Mouse (Mus musculus) heart, adult 2 months (tissue): ENCODE measurements at regions not wholly inside any gene's neighbourhood (a gene's known extent, or its start where the extent isn't known, plus 50 kb on each side); places are given as distances from the start of the nearest gene placed in this dataset.
A peak's percentile ranks its signal among the peaks of the same experiment; 100 is the strongest.

Experiments used
- DNase-seq, 2 experiments: peaks; one replicate each; pipeline ENCODE4 v3.0.0; 2021
- H3K27ac ChIP-seq: fragments of 200-600 bp; 2 replicates; pipeline ENCODE4 v1.8.1; 2022
- H3K27me3 ChIP-seq: fragments of 200-500 bp; 2 replicates; pipeline ENCODE4 v1.6.1; 2012; ENCODE audit warnings: mild to moderate bottlenecking, low read length, inconsistent platforms, mixed read lengths; ENCODE audit not compliant: control insufficient read depth, insufficient read depth
- H3K36me3 ChIP-seq: fragments of 200-500 bp; 2 replicates; pipeline ENCODE4 v1.6.1; 2012; ENCODE audit warnings: low read length, inconsistent platforms; ENCODE audit not compliant: control insufficient read depth, insufficient read depth
- H3K4me1 ChIP-seq: fragments of 200-500 bp; 2 replicates; pipeline ENCODE4 v1.6.1; 2011; ENCODE audit warnings: low read length; ENCODE audit not compliant: control insufficient read depth, insufficient read depth
- H3K4me3 ChIP-seq: fragments of 200-600 bp; 2 replicates; pipeline ENCODE4 v1.8.1; 2022
- H3K79me2 ChIP-seq: fragments of 200-500 bp; replicated peaks from 2 replicates; pipeline ENCODE4 v1.6.1; 2012; ENCODE audit warnings: mild to moderate bottlenecking, inconsistent platforms, low read length, moderate library complexity, mixed read lengths; ENCODE audit not compliant: control insufficient read depth, insufficient read depth
- H3K9ac ChIP-seq: fragments of 200-500 bp; 2 replicates; pipeline ENCODE4 v1.6.1; 2012; ENCODE audit warnings: low read depth, mild to moderate bottlenecking, control low read depth, inconsistent platforms, low read length, mixed read lengths
- CTCF ChIP-seq: fragments of 200-600 bp; IDR thresholded peaks from 2 replicates; pipeline ENCODE4 v1.8.1; 2022; ENCODE audit warnings: antibody characterized with exemption, mild to moderate bottlenecking, moderate library complexity
- EP300 ChIP-seq: fragments of 200-500 bp; IDR thresholded peaks from 2 replicates; pipeline ENCODE4 v1.6.1; 2011; ENCODE audit warnings: low read depth, low read length, control low read depth; ENCODE audit not compliant: insufficient read depth
- POLR2A ChIP-seq: fragments of 200-500 bp; IDR thresholded peaks from 2 replicates; pipeline ENCODE4 v1.6.1; 2011; ENCODE audit warnings: mild to moderate bottlenecking, low read depth, low read length, control low read depth; ENCODE audit not compliant: insufficient read depth
- WGBS: fragments of 180-500 bp; shearing (Covaris S2); methylation state at CpG from one replicate; pipeline ENCODE4 v1.1.7; 2018; 5-methylcytosine and 5-hydroxymethylcytosine counted together
- intact Hi-C: fragments of 180-260 bp; cut with DNase I; formaldehyde crosslinking; loops from one replicate; pipeline ENCODE4 v1.15.1; 2025

DNA sequence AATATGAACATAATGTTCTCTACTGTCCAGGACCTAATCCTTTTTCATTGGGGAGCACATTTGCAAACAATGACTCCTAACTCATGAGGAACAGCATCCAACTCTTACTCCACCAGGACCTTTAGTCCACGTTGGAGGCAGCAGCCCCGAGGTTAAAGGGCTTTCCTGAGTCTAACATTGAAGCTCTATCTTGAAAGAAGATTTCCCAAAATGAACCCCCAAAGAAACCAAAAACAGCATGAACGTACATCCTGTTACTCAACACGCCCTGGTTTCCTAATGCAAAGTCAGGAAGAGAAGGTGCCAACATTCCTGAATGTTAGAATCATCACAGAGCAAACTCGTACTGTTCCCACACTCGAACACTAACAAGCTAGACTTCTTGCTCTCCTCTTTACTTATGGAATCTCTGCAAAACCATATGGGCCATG is 685.5 kb upstream of the A1bg start:
- H3K4me3 ChIP-seq = no peak overlapping the region
- H3K27me3 ChIP-seq = no peaks in the 10 kb centered on the region
- WGBS = 24% methylated on average over 6 of the region's 6 CpGs
- no peaks in the 10 kb centered on the region; the same call in 1 of the 2 replicates for H3K36me3 ChIP-seq
- intact Hi-C loops = no loop called here
- H3K9ac ChIP-seq = no peak overlapping the region
- H3K79me2 ChIP-seq = no peaks in the 10 kb centered on the region
- no peak overlapping the region for H3K27ac ChIP-seq
- no peak for TF ChIP-seq POLR2A
- no peak for TF ChIP-seq EP300
- no peak for TF ChIP-seq CTCF
- DNase-seq = peak in 1 of 2 experiments; percentile 18
- no peaks in the 10 kb centered on the region; the same call in 1 of the 2 replicates for H3K4me1 ChIP-seq

DNA sequence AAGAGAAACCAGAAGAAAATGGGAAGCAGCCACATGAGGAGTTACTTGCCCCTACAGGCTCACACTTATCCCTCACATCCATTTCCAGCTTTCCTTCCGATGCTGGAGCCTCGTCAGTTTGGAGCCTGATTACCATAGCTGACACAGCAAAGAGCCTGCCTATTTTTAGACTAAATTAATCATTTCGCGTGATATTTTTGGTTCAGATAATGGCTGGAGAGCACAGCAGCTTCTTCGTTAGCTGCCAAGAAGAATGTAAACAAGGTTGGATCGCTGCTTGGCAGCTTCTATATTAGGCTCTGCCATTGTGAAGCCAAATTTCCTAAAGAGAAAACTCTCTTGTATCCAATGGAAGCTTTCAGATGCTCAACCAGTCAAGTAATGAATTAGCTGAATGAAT is 676.9 kb upstream of the A1bg start:
- intact Hi-C loops = loop anchor here (5.0 kb wide), 1 partner anchor 898 kb away; no protein-coding TSS in a partner anchor
- H3K27ac ChIP-seq = no peak overlapping the region
- 22% methylated on average over 6 of the region's 6 CpGs for WGBS
- H3K4me1 ChIP-seq = no peaks in the 10 kb centered on the region
- H3K27me3 ChIP-seq = no peaks in the 10 kb centered on the region
- DNase-seq = peak in 1 of 2 experiments; percentile 24
- TF ChIP-seq CTCF (no peak), EP300 (no peak), POLR2A (no peak)
- no peaks in the 10 kb centered on the region for H3K79me2 ChIP-seq
- H3K9ac ChIP-seq = no peak overlapping the region
- no peak overlapping the region for H3K4me3 ChIP-seq
- H3K36me3 ChIP-seq = no peaks in the 10 kb centered on the region

DNA sequence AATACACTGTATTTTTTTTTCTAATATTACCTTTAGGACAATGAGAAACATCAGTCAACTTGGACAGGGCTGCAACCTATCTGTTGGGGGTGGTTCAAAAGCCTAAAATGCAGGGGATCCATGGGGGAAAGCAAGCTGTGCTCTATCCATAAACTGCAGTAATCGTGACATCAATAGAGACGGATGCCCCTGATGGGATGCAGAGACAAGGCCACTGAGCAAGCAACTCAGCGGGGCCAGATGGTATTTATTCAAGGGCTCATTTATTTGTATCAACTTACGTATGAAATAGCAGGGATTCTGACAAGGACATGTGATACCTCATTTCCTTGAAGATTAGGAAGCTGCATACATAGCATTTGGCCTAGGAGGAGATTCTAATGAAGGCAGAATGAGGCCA is 673.5 kb upstream of the A1bg start:
- H3K79me2 ChIP-seq = no peaks in the 10 kb centered on the region
- WGBS = 76% methylated on average over 4 of the region's 4 CpGs
- H3K27ac ChIP-seq = no peak overlapping the region
- H3K9ac ChIP-seq = no peak overlapping the region
- no peak for DNase-seq
- intact Hi-C loops = no loop called here
- no peaks in the 10 kb centered on the region for H3K27me3 ChIP-seq
- no peaks in the 10 kb centered on the region for H3K4me1 ChIP-seq
- TF ChIP-seq CTCF (no peak), EP300 (no peak), POLR2A (no peak)
- H3K4me3 ChIP-seq = no peak overlapping the region
- no peaks in the 10 kb centered on the region for H3K36me3 ChIP-seq

DNA sequence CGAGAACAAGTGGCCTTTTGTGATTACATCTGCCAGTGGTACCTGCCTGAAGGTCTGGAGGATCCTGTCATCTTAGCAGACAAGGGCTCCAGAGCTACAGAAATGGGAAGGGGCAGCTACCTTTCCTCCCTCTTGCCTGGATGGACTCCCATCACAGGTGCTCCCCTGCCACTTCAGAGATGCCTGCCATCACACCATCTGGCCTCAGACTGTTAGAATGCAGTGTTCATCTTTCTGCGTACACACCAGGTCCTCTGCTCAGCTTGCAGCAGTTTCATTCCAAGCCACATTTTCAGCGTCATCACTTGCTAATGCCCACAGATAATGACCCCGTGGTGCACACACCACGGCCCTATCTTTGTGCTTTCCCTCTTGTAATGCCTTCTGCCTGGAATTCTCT is 666.1 kb upstream of the A1bg start:
- TF ChIP-seq POLR2A = no peak
- no peak for TF ChIP-seq EP300
- TF ChIP-seq CTCF = no peak
- 45% methylated on average over 5 of the region's 5 CpGs for WGBS
- intact Hi-C loops = no loop called here
- DNase-seq = no peak
- no peak overlapping the region for H3K4me3 ChIP-seq
- no peaks in the 10 kb centered on the region for H3K27me3 ChIP-seq
- no peak overlapping the region for H3K9ac ChIP-seq
- H3K36me3 ChIP-seq = no peaks in the 10 kb centered on the region
- no peaks in the 10 kb centered on the region for H3K79me2 ChIP-seq
- no peaks in the 10 kb centered on the region for H3K4me1 ChIP-seq
- H3K27ac ChIP-seq = no peak overlapping the region

DNA sequence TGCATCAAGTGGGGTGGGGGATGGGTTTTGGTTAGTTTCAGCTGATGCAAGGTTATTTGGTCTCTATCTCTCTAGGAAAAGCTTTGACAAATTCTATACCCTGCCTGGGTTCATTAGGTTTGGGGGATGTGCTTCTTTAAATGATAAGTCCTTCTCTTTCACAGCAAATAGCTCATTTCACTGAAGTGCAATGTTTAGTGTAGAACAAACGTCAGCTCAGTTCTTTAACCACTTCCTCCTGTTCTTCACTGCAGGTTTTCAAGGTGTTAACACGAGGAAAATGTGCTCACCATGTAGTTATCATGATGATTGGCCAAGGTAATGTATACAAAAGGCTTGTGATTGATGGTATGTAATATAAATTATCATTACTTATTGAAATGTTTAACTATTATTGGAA is 659.5 kb upstream of the A1bg start:
- Histone ChIP-seq H3K9ac (no peak overlapping the region), H3K79me2 (no peaks in the 10 kb centered on the region), H3K27ac (no peak overlapping the region), H3K4me1 (no peaks in the 10 kb centered on the region), H3K27me3 (no peaks in the 10 kb centered on the region), H3K4me3 (no peak overlapping the region), H3K36me3 (no peaks in the 10 kb centered on the region)
- no peak for DNase-seq
- intact Hi-C loops = no loop called here
- TF ChIP-seq EP300 (no peak), CTCF (no peak), POLR2A (no peak)
- 71% methylated on average over 2 of the region's 2 CpGs for WGBS

DNA sequence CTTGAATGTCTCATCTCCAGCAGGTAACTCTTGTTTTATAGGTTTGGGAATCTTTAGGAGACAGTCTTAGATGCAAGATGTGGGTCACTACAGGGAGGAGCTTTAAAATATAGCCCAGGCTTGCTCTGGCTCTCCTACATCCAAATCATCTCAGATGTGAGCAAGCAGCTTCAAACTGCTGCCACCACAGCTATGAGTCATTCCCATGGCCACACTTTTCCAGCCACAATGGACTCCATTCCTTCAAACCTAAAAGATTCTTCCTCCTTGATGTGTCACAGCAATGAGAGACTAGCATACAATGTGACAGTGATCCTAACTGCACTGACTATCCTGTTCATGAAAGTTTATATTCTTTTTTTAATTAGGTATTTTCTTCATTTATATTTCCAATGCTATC is 640.5 kb upstream of the A1bg start:
- H3K9ac ChIP-seq = no peak overlapping the region
- intact Hi-C loops = no loop called here
- no peaks in the 10 kb centered on the region for H3K79me2 ChIP-seq
- no peak overlapping the region for H3K27ac ChIP-seq
- H3K4me1 ChIP-seq = no peaks in the 10 kb centered on the region
- no peak for DNase-seq
- H3K27me3 ChIP-seq = no peaks in the 10 kb centered on the region
- H3K36me3 ChIP-seq = no peaks in the 10 kb centered on the region
- H3K4me3 ChIP-seq = no peak overlapping the region
- TF ChIP-seq POLR2A (no peak), CTCF (no peak), EP300 (no peak)
